Mouse (Mus musculus): Measurements from ENCODE around the gene Art2b. TPM values are rescaled to one million over a fixed set of nuclear protein-coding genes. Genes with fewer than 3 reads are reported as not detected.

The Art2b gene
- polyA plus RNA-seq, 1 experiment from 2014 or later: not detected

DNA sequence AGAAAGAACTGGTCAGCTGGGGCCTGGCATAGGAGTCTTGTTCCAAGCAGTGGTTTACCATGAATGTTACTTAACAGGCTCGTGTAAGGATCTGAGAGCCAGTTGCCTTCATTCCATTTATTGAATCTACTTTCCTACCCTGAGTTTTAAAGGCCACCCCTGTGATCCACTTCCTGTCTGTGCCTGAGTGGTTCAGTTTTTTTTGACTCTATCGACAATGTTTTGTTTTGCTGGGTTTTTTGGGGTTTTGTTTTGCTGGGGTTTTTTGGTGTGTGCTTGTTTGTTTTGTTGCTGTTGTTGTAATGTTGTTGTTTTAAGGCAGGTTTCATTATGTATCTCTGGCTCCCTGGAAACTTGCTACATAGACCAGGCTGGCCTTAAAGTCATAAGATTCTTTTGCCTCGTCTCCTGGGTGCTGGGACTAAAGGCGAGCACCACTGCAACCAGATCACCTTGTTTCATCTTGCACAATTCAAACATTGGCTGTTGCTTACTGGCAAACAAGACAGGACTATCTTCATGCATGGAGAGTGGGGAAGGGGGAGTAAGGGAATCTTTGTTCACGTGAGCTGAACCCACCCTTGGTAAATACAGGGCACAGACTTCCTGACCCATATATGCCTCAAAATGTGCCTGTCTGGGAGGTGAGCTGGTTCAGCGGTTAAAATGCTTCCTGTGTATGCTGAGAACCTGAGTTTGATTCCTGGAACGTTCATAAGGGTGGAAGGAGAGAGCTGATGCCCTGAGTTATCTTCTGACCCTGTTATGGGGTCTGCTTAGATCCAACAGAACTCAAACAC, 34.5 kb downstream of the Art2b start:
- no peak for DNase-seq (ENCODE audit: low spot score, missing footprints)
- Histone ChIP-seq H3K4me3 (ENCODE audit: low read depth, low read length) (no peak overlapping the region), H3K27me3 (ENCODE audit: control insufficient read depth, insufficient read depth, low read length) (no peaks in the 10 kb centered on the region), H3K4me2 (no peak overlapping the region), H3K4me1 (ENCODE audit: control insufficient read depth, insufficient read depth, low read length) (no peaks in the 10 kb centered on the region), H3K9ac (ENCODE audit: low read length) (no peak overlapping the region), H3K36me3 (ENCODE audit: control insufficient read depth, insufficient read depth, low read length) (no peaks in the 10 kb centered on the region), H3K9me3 (ENCODE audit: control insufficient read depth, low read length) (no peaks in the 10 kb centered on the region), H3K27ac (ENCODE audit: low read depth, low read length) (no peak overlapping the region)
- ATAC-seq (ENCODE audit: low FRiP score): no peak
- WGBS: 73% methylated on average over 7 of the region's 7 CpGs

DNA sequence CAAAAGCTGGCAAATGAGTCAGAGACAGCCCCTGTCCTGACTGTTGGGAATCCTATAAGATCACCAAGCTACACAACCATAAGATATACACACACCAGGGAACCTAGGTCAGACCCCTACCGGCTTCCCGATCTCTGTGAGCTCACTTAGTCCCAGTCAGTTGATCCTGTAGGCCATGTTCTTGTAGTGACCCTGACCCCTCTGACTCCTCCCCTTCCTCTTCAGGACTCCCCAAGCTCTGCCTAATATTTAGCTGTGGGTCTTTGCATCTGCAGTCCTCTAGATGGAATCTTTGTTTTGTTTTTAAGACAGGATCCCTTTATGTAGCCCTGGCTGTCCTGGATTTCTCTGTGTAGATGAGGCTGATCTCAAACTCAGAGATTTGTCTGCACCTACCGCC, 36.1 kb downstream of the Art2b start:
- 76% methylated on average over 3 of the region's 3 CpGs for WGBS
- DNase-seq (ENCODE audit: low spot score, missing footprints) (no peak), ATAC-seq (ENCODE audit: low FRiP score) (no peak)
- H3K9ac ChIP-seq (ENCODE audit: low read length): no peak overlapping the region
- H3K27me3 ChIP-seq (ENCODE audit: control insufficient read depth, insufficient read depth, low read length): no peaks in the 10 kb centered on the region
- no peak overlapping the region for H3K27ac ChIP-seq (ENCODE audit: low read depth, low read length)
- H3K4me3 ChIP-seq (ENCODE audit: low read depth, low read length): no peak overlapping the region
- no peaks in the 10 kb centered on the region for H3K4me1 ChIP-seq (ENCODE audit: control insufficient read depth, insufficient read depth, low read length)
- H3K36me3 ChIP-seq (ENCODE audit: control insufficient read depth, insufficient read depth, low read length): no peaks in the 10 kb centered on the region
- H3K4me2 ChIP-seq: no peak overlapping the region
- H3K9me3 ChIP-seq (ENCODE audit: control insufficient read depth, low read length): no peaks in the 10 kb centered on the region

DNA sequence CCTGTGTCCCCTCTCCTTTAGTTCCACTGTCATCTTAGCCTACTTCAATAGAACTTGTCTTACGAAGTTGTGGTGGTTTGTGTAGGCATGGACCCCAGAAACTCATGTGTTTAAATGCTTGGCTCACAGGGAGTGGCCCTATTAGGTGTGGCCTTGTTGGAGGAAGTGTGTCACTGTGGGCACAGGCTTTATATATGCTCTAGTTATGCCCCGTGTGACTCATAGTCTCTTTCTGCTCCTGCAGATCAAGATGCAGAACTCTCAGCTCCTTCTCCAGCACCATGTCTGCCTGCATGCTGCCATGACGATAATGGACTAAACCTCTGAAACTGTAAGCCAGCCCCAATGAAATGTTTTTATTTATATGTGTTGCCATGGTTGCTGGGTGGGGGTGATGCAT, 37.7 kb downstream of the Art2b start:
- Histone ChIP-seq H3K9ac (ENCODE audit: low read length) (no peak overlapping the region), H3K36me3 (ENCODE audit: control insufficient read depth, insufficient read depth, low read length) (no peaks in the 10 kb centered on the region), H3K4me3 (ENCODE audit: low read depth, low read length) (no peak overlapping the region), H3K27me3 (ENCODE audit: control insufficient read depth, insufficient read depth, low read length) (no peaks in the 10 kb centered on the region), H3K27ac (ENCODE audit: low read depth, low read length) (no peak overlapping the region), H3K9me3 (ENCODE audit: control insufficient read depth, low read length) (no peaks in the 10 kb centered on the region), H3K4me1 (ENCODE audit: control insufficient read depth, insufficient read depth, low read length) (no peaks in the 10 kb centered on the region), H3K4me2 (no peak overlapping the region)
- ATAC-seq (ENCODE audit: low FRiP score): no peak
- 87% methylated on average over 3 of the region's 3 CpGs for WGBS
- DNase-seq (ENCODE audit: low spot score, missing footprints): no peak

DNA sequence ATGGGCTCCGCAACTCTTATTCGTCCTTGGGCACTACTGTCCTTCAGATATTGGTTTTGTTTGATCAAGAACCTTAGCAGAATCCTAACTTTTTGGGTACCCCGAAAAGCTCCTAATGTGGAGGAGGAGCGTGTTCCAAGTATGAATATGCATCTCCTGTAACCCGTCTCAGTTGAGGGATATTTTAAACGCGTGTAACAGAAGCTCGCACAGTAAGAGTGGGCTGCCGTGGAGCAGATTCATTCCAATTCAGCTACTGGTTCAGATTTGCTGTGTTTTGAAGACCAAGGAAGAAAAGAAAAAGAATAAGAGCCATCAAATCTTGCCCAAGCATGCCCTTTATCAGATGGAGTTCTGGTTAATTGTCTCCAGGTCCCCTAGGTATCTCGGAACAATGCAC, 43.7 kb downstream of the Art2b start:
- Histone ChIP-seq H3K4me2 (0 out of 2 replicates have a peak overlapping the region, but pooled peaks have one; percentile 3), H3K9ac (ENCODE audit: low read length) (no peak overlapping the region), H3K27me3 (ENCODE audit: control insufficient read depth, insufficient read depth, low read length) (no peaks in the 10 kb centered on the region), H3K4me3 (ENCODE audit: low read depth, low read length) (no peak overlapping the region), H3K9me3 (ENCODE audit: control insufficient read depth, low read length) (no peaks in the 10 kb centered on the region), H3K36me3 (ENCODE audit: control insufficient read depth, insufficient read depth, low read length) (no peaks in the 10 kb centered on the region), H3K4me1 (ENCODE audit: control insufficient read depth, insufficient read depth, low read length) (no peaks in the 10 kb centered on the region), H3K27ac (ENCODE audit: low read depth, low read length) (no peak overlapping the region)
- WGBS: 73% methylated on average over 10 of the region's 10 CpGs
- DNase-seq (ENCODE audit: low spot score, missing footprints) (no peak), ATAC-seq (ENCODE audit: low FRiP score) (no peak)

DNA sequence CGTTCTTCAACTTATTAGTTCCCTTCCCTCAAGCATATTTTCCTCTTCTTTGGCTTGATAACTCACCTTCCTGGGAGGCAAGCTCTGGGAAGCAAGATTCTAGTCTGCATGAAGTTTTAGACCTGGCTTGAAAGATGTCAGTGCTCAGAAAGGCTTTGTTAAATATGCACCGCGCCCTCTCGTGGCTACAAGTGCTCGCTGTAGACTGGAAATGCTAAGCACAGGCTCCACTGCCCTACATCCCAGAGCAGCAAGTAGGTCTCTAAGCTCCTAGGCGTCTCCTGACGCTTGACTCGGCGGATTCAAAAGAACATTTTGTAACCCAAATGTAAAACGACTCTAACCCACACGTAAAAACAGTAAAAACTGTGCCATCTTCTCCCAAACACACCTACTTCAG, 44.3 kb downstream of the Art2b start:
- ATAC-seq (ENCODE audit: low FRiP score) (peak; percentile 61; the same call in 1 of the 2 replicates), DNase-seq (ENCODE audit: low spot score, missing footprints) (peak; percentile 93)
- H3K27ac ChIP-seq (ENCODE audit: low read depth, low read length): no peak overlapping the region
- H3K4me1 ChIP-seq (ENCODE audit: control insufficient read depth, insufficient read depth, low read length): no peaks in the 10 kb centered on the region
- H3K27me3 ChIP-seq (ENCODE audit: control insufficient read depth, insufficient read depth, low read length): no peaks in the 10 kb centered on the region
- no peak overlapping the region for H3K9ac ChIP-seq (ENCODE audit: low read length)
- H3K9me3 ChIP-seq (ENCODE audit: control insufficient read depth, low read length): no peaks in the 10 kb centered on the region
- H3K4me2 ChIP-seq: 0 out of 2 replicates have a peak overlapping the region, but pooled peaks have one; percentile 3
- H3K4me3 ChIP-seq (ENCODE audit: low read depth, low read length): no peak overlapping the region
- no peaks in the 10 kb centered on the region for H3K36me3 ChIP-seq (ENCODE audit: control insufficient read depth, insufficient read depth, low read length)
- WGBS: 3% methylated on average over 11 of the region's 11 CpGs

DNA sequence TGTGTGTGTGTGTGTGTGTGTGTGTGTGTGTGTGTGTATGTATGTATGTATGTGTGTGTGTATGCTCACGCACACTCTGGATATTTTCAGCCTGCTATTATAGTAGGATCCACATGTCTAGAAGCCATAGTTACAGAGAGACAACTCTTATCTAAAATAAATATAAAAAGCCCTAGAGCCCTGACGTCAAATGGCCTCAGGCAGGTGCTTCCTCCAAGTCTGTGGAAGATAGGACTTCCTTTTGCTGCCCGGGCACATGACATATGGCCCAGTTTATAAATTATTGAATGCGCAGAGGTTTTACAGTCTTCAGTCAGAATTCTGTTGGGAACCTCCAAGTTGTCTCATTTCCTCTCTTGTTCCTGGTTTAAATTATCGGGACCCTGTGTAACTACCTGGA, 44.7 kb downstream of the Art2b start:
- no peaks in the 10 kb centered on the region for H3K9me3 ChIP-seq (ENCODE audit: control insufficient read depth, low read length)
- H3K27me3 ChIP-seq (ENCODE audit: control insufficient read depth, insufficient read depth, low read length): no peaks in the 10 kb centered on the region
- no peaks in the 10 kb centered on the region for H3K36me3 ChIP-seq (ENCODE audit: control insufficient read depth, insufficient read depth, low read length)
- H3K4me3 ChIP-seq (ENCODE audit: low read depth, low read length): no peak overlapping the region
- DNase-seq (ENCODE audit: low spot score, missing footprints): no peak
- H3K4me1 ChIP-seq (ENCODE audit: control insufficient read depth, insufficient read depth, low read length): no peaks in the 10 kb centered on the region
- no peak for ATAC-seq (ENCODE audit: low FRiP score)
- H3K9ac ChIP-seq (ENCODE audit: low read length): no peak overlapping the region
- WGBS: 84% methylated on average over 5 of the region's 5 CpGs
- no peak overlapping the region for H3K4me2 ChIP-seq
- H3K27ac ChIP-seq (ENCODE audit: low read depth, low read length): no peak overlapping the region

- WGBS: 52% methylated on average over 9 of the region's 9 CpGs
- Histone ChIP-seq H3K4me1 (ENCODE audit: control insufficient read depth, insufficient read depth, low read length) (no peaks in the 10 kb centered on the region), H3K36me3 (ENCODE audit: control insufficient read depth, insufficient read depth, low read length) (no peaks in the 10 kb centered on the region), H3K9ac (ENCODE audit: low read length) (no peak overlapping the region), H3K4me2 (no peak overlapping the region), H3K27ac (ENCODE audit: low read depth, low read length) (no peak overlapping the region), H3K4me3 (ENCODE audit: low read depth, low read length) (no peak overlapping the region), H3K27me3 (ENCODE audit: control insufficient read depth, insufficient read depth, low read length) (no peaks in the 10 kb centered on the region), H3K9me3 (ENCODE audit: control insufficient read depth, low read length) (no peaks in the 10 kb centered on the region)
- DNase-seq (ENCODE audit: low spot score, missing footprints): peak; percentile 88
- ATAC-seq (ENCODE audit: low FRiP score): no peak
Measured at GRCm38 (mm10) chr7:101539774-101540173, 45.6 kb downstream of the Art2b start.

DNA sequence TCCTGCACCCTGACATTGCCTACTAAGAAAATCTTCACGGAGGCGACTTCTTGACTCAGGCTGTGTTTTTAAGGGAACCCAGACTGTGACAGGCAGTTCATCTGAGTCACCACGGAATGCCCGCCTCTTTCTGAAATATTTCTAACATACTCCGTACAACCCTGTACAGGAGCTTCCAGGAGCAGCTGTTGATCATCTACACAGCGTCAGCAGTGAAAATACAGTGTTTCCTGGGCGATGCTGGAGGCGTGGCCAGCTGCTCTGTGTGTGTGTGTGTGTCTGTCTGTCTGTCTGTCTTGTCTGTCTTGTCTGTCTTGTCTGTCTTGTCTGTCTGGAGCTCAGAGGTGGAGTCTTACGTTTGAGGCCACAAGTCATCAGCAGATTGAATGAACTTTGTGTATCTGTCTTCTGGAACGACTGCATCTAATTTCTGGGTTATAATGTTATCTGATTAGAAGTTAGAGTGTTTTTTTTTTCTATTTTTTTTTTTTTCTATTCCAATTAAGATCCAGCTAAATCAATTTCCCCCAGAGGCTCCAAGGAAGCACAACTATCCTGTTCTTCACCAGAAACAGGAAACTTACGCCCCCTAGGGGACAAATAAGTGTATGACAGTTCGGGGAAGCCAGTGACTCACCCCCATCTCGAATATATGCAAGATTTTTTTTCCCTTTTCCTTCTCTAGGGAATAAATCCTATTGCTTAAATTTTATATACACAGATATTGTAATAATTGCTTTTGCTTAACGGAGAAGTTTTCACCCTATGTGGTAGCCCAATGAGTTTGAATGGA, 47.1 kb downstream of the Art2b start:
- DNase-seq (ENCODE audit: low spot score, missing footprints) (peak; percentile 90), ATAC-seq (ENCODE audit: low FRiP score) (no peak)
- H3K36me3 ChIP-seq (ENCODE audit: control insufficient read depth, insufficient read depth, low read length): no peaks in the 10 kb centered on the region
- H3K4me2 ChIP-seq: no peak overlapping the region
- H3K4me3 ChIP-seq (ENCODE audit: low read depth, low read length): no peak overlapping the region
- H3K9me3 ChIP-seq (ENCODE audit: control insufficient read depth, low read length): no peaks in the 10 kb centered on the region
- H3K9ac ChIP-seq (ENCODE audit: low read length): no peak overlapping the region
- no peak overlapping the region for H3K27ac ChIP-seq (ENCODE audit: low read depth, low read length)
- H3K4me1 ChIP-seq (ENCODE audit: control insufficient read depth, insufficient read depth, low read length): no peaks in the 10 kb centered on the region
- H3K27me3 ChIP-seq (ENCODE audit: control insufficient read depth, insufficient read depth, low read length): no peaks in the 10 kb centered on the region
- 65% methylated on average over 14 of the region's 14 CpGs for WGBS

- no peaks in the 10 kb centered on the region for H3K9me3 ChIP-seq (ENCODE audit: control insufficient read depth, low read length)
Measured at GRCm38 (mm10) chr7:101537541-101537940, 47.9 kb downstream of the Art2b start.

More at GRCm38 (mm10) chr7:101537541-101537940, 47.9 kb downstream of the Art2b start:
- H3K9ac ChIP-seq (ENCODE audit: low read length): no peak overlapping the region
- H3K27me3 ChIP-seq (ENCODE audit: control insufficient read depth, insufficient read depth, low read length): no peaks in the 10 kb centered on the region
- DNase-seq (ENCODE audit: low spot score, missing footprints) (no peak), ATAC-seq (ENCODE audit: low FRiP score) (no peak)
- no peak overlapping the region for H3K4me2 ChIP-seq
- H3K4me3 ChIP-seq (ENCODE audit: low read depth, low read length): no peak overlapping the region
- 52% methylated on average over 8 of the region's 8 CpGs for WGBS
- no peak overlapping the region for H3K27ac ChIP-seq (ENCODE audit: low read depth, low read length)
- no peaks in the 10 kb centered on the region for H3K36me3 ChIP-seq (ENCODE audit: control insufficient read depth, insufficient read depth, low read length)
- no peaks in the 10 kb centered on the region for H3K4me1 ChIP-seq (ENCODE audit: control insufficient read depth, insufficient read depth, low read length)
